Comparison of ENCODE assay signal across 8 mouse cellular contexts in the genomic region with DNA sequence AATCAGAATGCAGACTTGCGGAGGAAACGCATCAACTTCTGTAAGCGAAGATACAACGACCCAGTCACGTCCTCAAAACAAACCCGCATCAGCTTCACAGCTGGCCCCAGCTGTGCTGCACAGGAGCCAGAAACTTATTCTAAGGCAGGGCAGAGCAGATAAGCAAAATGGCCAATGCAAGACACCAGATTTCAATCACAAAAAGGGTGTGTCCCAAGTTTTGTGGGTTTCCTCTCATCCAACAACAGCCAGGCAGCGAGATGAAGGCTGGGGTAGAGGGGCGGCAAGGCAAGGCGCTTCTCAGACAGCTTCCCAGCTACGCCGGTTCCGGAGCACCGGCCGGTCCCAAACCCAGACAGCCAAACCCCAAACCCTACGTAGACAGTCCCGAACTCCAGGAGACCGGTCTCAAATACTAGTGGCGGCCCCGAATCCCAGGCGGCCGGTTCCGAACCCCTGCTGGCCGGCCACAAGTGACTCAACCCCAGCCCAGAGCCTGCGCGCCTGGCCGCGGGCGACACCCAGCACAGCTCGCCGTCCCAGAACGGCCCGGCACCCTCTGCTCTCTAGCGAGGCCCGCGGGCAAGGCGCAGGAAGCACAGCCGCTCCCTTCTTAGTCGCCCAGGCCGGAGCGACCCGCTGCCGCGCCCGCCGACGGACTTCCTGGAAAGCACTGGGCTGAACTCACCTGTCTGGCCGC. TPM values are rescaled to one million over a fixed set of nuclear protein-coding genes. Genes with fewer than 3 reads are reported as not detected.
A peak's percentile ranks its signal among the peaks of the same experiment; 100 is the strongest.
DNase-seq lines count a peak whose midpoint lies in the region; ATAC-seq and TF ChIP-seq lines count a peak whose summit lies in the region.

No protein-coding gene starts in this region.

- under 1% methylated on average over 47 of the region's 47 CpGs for WGBS in forebrain, embryonic 13.5 days
- under 1% methylated on average over 47 of the region's 47 CpGs for WGBS in hindbrain, postnatal 0 days
- WGBS in liver, embryonic 12.5 days (ENCODE audit: insufficient replicate concordance), result under 1% methylated on average over 44 of the region's 47 CpGs

- H3K27me3 ChIP-seq in Patski, result no peaks in the 10 kb centered on the region
- H3K27me3 ChIP-seq in forebrain, embryonic 13.5 days, result no peaks in the 10 kb centered on the region
- no peaks in the 10 kb centered on the region for H3K27me3 ChIP-seq in hindbrain, postnatal 0 days (ENCODE audit: insufficient read depth, low read length)
- no peaks in the 10 kb centered on the region for H3K27me3 ChIP-seq in liver, embryonic 12.5 days (replicated peaks)

- TF ChIP-seq CTCF in Patski (IDR thresholded peaks at IDR 0.05), result no peak
- no peak; the same call in 1 of the 2 replicates for TF ChIP-seq CTCF in hindbrain, postnatal 0 days (IDR thresholded peaks at IDR 0.05; ENCODE audit: low read depth)

- H3K4me1 ChIP-seq in forebrain, embryonic 13.5 days, result peaks cover 20% of the 10 kb centered on the region
- peaks cover 5% of the 10 kb centered on the region; the same call in 1 of the 2 replicates for H3K4me1 ChIP-seq in hindbrain, postnatal 0 days (ENCODE audit: insufficient read depth, low read length)
- peaks cover 37% of the 10 kb centered on the region for H3K4me1 ChIP-seq in liver, embryonic 12.5 days

- no peaks in the 10 kb centered on the region for H3K9me3 ChIP-seq in forebrain, embryonic 13.5 days (replicated peaks)
- H3K9me3 ChIP-seq in hindbrain, postnatal 0 days (ENCODE audit: low read length), result no peaks in the 10 kb centered on the region
- H3K9me3 ChIP-seq in liver, embryonic 12.5 days (replicated peaks), result no peaks in the 10 kb centered on the region

- CTCF ChIA-PET in Patski (lab: Charles Lee), result no interaction called here

- peak overlapping the region; percentile 75 for H3K4me2 ChIP-seq in forebrain, embryonic 13.5 days
- peak overlapping the region; percentile 86 for H3K4me2 ChIP-seq in hindbrain, postnatal 0 days (ENCODE audit: low read depth, low read length)
- peak overlapping the region; percentile 88 for H3K4me2 ChIP-seq in liver, embryonic 12.5 days

- peak overlapping the region; percentile 89 for H3K9ac ChIP-seq in forebrain, embryonic 13.5 days
- peak overlapping the region; percentile 83 for H3K9ac ChIP-seq in hindbrain, postnatal 0 days (replicated peaks; ENCODE audit: low read length)
- peak overlapping the region; percentile 82 for H3K9ac ChIP-seq in liver, embryonic 12.5 days

- H3K4me3 ChIP-seq in forebrain, embryonic 13.5 days, result peak overlapping the region; percentile 91
- peak overlapping the region; percentile 72 for H3K4me3 ChIP-seq in hindbrain, postnatal 0 days (ENCODE audit: low read length)
- H3K4me3 ChIP-seq in liver, embryonic 12.5 days, result peak overlapping the region; percentile 80

- POLR2A ChIA-PET in Patski (lab: Charles Lee), result no interaction called here

- in situ Hi-C loops in Patski (cut with MboI; ENCODE audit: low pct_unique_long_range_greater_than_20kb), result no loop called here

- intact Hi-C loops in left cerebral cortex, postnatal 36 days (cut with DNase I), result no loop called here

- peak overlapping the region; percentile 73 for H3K27ac ChIP-seq in forebrain, embryonic 13.5 days
- peak overlapping the region; percentile 52 for H3K27ac ChIP-seq in hindbrain, postnatal 0 days
- peak overlapping the region; percentile 93 for H3K27ac ChIP-seq in liver, embryonic 12.5 days

- peak; percentile 90 for ATAC-seq in Patski
- ATAC-seq in forebrain, embryonic 13.5 days, result peak; percentile 90
- peak; percentile 85 for ATAC-seq in hindbrain, postnatal 0 days
- ATAC-seq in liver, embryonic 12.5 days, result peak; percentile 90
- peak; percentile 52 for ATAC-seq in monocyte, adult 5-6 weeks (replicated peaks; ENCODE audit: insufficient number of reproducible peaks, low FRiP score, low TSS enrichment, poor library complexity, severe bottlenecking)

- H3K36me3 ChIP-seq in forebrain, embryonic 13.5 days (ENCODE audit: poor library complexity, severe bottlenecking), result no peaks in the 10 kb centered on the region
- no peaks in the 10 kb centered on the region for H3K36me3 ChIP-seq in hindbrain, postnatal 0 days (ENCODE audit: insufficient read depth, low read length)
- no peaks in the 10 kb centered on the region for H3K36me3 ChIP-seq in liver, embryonic 12.5 days

- DNase-seq in adrenal gland, postnatal 14 days, result peak; percentile 77
- DNase-seq in adrenal gland, adult 18-20 months (ENCODE audit: low spot score in 2 of 2), result no peak
- DNase-seq in Patski (ENCODE audit: low read depth, low spot score), result no peak
- peak; percentile 31 for DNase-seq in hindbrain, postnatal 0 days (ENCODE audit: low spot score)
- no peak for DNase-seq in left cerebral cortex, postnatal 36 days (ENCODE audit: low spot score in 2 of 2)

RNA-seq across cellular contexts. Expression of gene Tmod3, which starts 0.5 kb away (rescaled TPM):
- 73.6 and 85.1 TPM in 2 replicates for total RNA-seq in adrenal gland, postnatal 14 days (2021)
- total RNA-seq in adrenal gland, adult 18-20 months (2021), result 10 to 100 TPM; 57.4 to 60.2 TPM
- polyA plus RNA-seq in Patski (2021), result 83.5 TPM
- 101 TPM in 2 replicates for polyA plus RNA-seq in forebrain, embryonic 13.5 days (2015; fragmentation: Nextera tagmentation; extraction: Ambion mirVana)
- total RNA-seq in hindbrain, postnatal 0 days (2014; rRNA removed), result 33.5 and 36.6 TPM in 2 replicates
- polyA plus RNA-seq in hindbrain, postnatal 0 days (2015; fragmentation: Nextera tagmentation; extraction: Ambion mirVana), result 70.7 and 76.5 TPM in 2 replicates
- 37.6 and 39.0 TPM in 2 replicates for polyA plus RNA-seq in liver, embryonic 12.5 days (2016; fragmentation: Nextera tagmentation; extraction: Ambion mirVana)
- total RNA-seq in monocyte, adult 5-6 weeks (2017), result 173 to 192 TPM (median 187 TPM) in 3 replicates
- total RNA-seq in left cerebral cortex, postnatal 36 days (2021), result 10 to 100 TPM; 48.6 to 50.7 TPM

RNA-seq across cellular contexts. Expression of gene Tmod2, which starts 52.2 kb away (rescaled TPM):
- 15.7 and 20.2 TPM in 2 replicates for total RNA-seq in adrenal gland, postnatal 14 days (2021)
- 10 to 100 TPM; 11.3 to 13.4 TPM for total RNA-seq in adrenal gland, adult 18-20 months (2021)
- 2.1 TPM for polyA plus RNA-seq in Patski (2021)
- polyA plus RNA-seq in forebrain, embryonic 13.5 days (2015; fragmentation: Nextera tagmentation; extraction: Ambion mirVana), result 143 and 157 TPM in 2 replicates
- 125 and 126 TPM in 2 replicates for total RNA-seq in hindbrain, postnatal 0 days (2014; rRNA removed)
- 361 and 363 TPM in 2 replicates for polyA plus RNA-seq in hindbrain, postnatal 0 days (2015; fragmentation: Nextera tagmentation; extraction: Ambion mirVana)
- 0.69 and 1.0 TPM in 2 replicates for polyA plus RNA-seq in liver, embryonic 12.5 days (2016; fragmentation: Nextera tagmentation; extraction: Ambion mirVana)
- total RNA-seq in monocyte, adult 5-6 weeks (2017), result under 0.01 to 0.19 TPM in 2 of 3 replicates, not detected in the other
- 100 to 1,000 TPM; 368 to 380 TPM for total RNA-seq in left cerebral cortex, postnatal 36 days (2021)

Comparison
In these comparisons a context has a peak if more than half of its experiments do, and no peak if none do; other contexts are left out.
1. DNase-seq: peak in adrenal gland, postnatal 14 days (single experiment) and hindbrain, postnatal 0 days (single experiment); none in adrenal gland, adult 18-20 months (0 of 2), Patski (single experiment) and left cerebral cortex, postnatal 36 days (0 of 2).
2. RNA of gene Tmod2, which starts 52.2 kb away (total RNA-seq): 368 to 380 TPM in left cerebral cortex, postnatal 36 days, 125 to 126 TPM in hindbrain, postnatal 0 days, 15.7 to 20.2 TPM in adrenal gland, postnatal 14 days and 11.3 to 13.4 TPM in adrenal gland, adult 18-20 months; under 0.01 to 0.19 TPM in monocyte, adult 5-6 weeks; every median in the first group is over 10 times any median in the second.
3. Peak in every context shown above with its lines, with median percentiles within 50 percentile points of each other: ATAC-seq, H3K27ac ChIP-seq, H3K4me2 ChIP-seq, H3K4me3 ChIP-seq and H3K9ac ChIP-seq.